9 mouse cellular contexts compared by ENCODE assay signal in genomic region chr7:132284048-132284737, GRCm38 (mm10). TPM values are rescaled to one million over a fixed set of nuclear protein-coding genes. Genes with fewer than 3 reads are reported as not detected.
DNase-seq lines count a peak whose midpoint lies in the region; ATAC-seq lines count a peak whose summit lies in the region.
"Had no signal": no experiment of that assay in that cellular context is flagged by ENCODE, and none has a peak within 500 bp of the region (broad histone marks: within the 10 kb centered on the region; RNA-seq: fewer than 3 reads in every experiment).

No protein-coding gene starts in this region.

- intact Hi-C loops in gastrocnemius, postnatal 14 days (cut with DNase I; ENCODE audit: low total_unique reads), result no loop called here

- DNase-seq in right cerebral cortex, postnatal 25 days, result peak; percentile 22
- no peak for DNase-seq in right cerebral cortex, postnatal 10 days (ENCODE audit: low spot score in 2 of 2)
- DNase-seq in left cerebral cortex, adult 8-10 months (ENCODE audit: low spot score in 2 of 2), result no peak
- no peak for DNase-seq in spleen, adult 12 weeks (ENCODE audit: low spot score)
- no peak for DNase-seq in gastrocnemius, postnatal 14 days
- DNase-seq: heart, postnatal 10 days; kidney, postnatal 36 days had no signal

- peak; percentile 47; the same call in 1 of the 2 replicates for ATAC-seq in granulocyte monocyte progenitor cell, adult 5-6 weeks (replicated peaks; ENCODE audit: poor library complexity, severe bottlenecking)
- peak; percentile 38 for ATAC-seq in megakaryocyte progenitor cell, adult 5-6 weeks (replicated peaks; ENCODE audit: poor library complexity)

RNA-seq across cellular contexts. Expression of gene Chst15, which starts 32.8 kb away (rescaled TPM):
- 10.1 and 22.1 TPM in 2 replicates for total RNA-seq in granulocyte monocyte progenitor cell, adult 5-6 weeks (2014; fragmentation: Nextera tagmentation)
- 4.6 and 6.1 TPM in 2 replicates for total RNA-seq in granulocyte monocyte progenitor cell, adult 5-6 weeks (2017)
- 8.6 and 11.5 TPM in 2 replicates for total RNA-seq in megakaryocyte progenitor cell, adult 5-6 weeks (2015)
- 7.3 and 8.2 TPM in 2 replicates for total RNA-seq in megakaryocyte progenitor cell, adult 5-6 weeks (2017)
- total RNA-seq in left cerebral cortex, adult 8-10 months (2022), result 10 to 100 TPM; 46.3 to 57.0 (median 52.6) TPM
- 1 to 10 TPM; 5.8 to 8.4 TPM for total RNA-seq in gastrocnemius, postnatal 14 days (2021)
